Mouse (Mus musculus): ENCODE data around the gene Ctsa.

DNA sequence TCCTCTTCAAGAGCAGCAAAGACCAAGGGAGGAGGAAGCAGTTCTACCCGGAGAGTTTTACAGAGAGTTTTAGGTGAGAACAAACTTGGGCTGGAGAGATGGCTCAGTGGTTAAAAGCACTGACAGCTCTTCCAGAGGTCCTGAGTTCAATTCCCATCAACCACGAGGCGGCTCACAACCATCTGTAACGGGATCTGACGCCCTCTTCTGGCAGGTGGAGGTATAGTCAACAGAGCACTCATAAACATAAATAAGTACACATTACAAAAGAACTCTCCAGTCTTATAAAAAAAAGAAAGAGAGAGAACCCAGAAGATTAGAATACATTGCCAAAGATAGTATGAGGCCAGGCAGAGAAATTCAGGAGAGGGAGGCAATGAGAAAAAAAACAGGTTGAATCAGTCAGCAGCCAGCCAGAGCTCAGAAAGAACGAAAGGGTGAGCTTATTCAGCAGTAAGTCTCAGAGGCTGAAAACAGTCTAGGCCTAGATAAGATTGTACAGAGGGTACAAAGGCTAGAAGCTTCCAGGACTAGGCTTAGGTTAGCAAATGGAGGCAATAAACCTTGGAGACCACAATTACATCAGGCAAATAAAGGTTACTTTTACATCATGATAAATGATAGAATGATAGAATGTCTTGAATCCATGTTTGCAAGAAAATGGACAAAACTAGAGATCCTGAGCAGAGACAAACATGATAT lies 39.1 kb downstream of the Ctsa start:
- TF ChIP-seq CTCF (IDR thresholded peaks at IDR 0.05; ENCODE audit: insufficient read depth, low read length) (no peak), POLR2A (IDR thresholded peaks at IDR 0.05; ENCODE audit: borderline replicate concordance, extremely low read depth, low read depth, low read length) (no peak)

All from lung, adult 2 months (tissue).